Comparison of ENCODE assay signal across 8 mouse cellular contexts in genomic region chr7:16103760-16104159, GRCm38 (mm10). TPM values are rescaled to one million over a fixed set of nuclear protein-coding genes. Genes with fewer than 3 reads are reported as not detected.
DNase-seq lines count a peak whose midpoint lies in the region; ATAC-seq and TF ChIP-seq lines count a peak whose summit lies in the region.
"Had no signal": no experiment of that assay in that cellular context is flagged by ENCODE, and none has a peak within 500 bp of the region (broad histone marks: within the 10 kb centered on the region; RNA-seq: fewer than 3 reads in every experiment).

No protein-coding gene starts in this region.

- peaks cover 25% of the 10 kb centered on the region for H3K4me1 ChIP-seq in midbrain, embryonic 12.5 days
- peaks cover 12% of the 10 kb centered on the region for H3K4me1 ChIP-seq in midbrain, embryonic 11.5 days (ENCODE audit: control insufficient read depth, insufficient read depth, low read length)
- H3K4me1 ChIP-seq in embryonic facial prominence, embryonic 10.5 days, result peaks cover 21% of the 10 kb centered on the region
- H3K4me1 ChIP-seq in lung, adult 2 months (ENCODE audit: control insufficient read depth, insufficient read depth, low read length), result peaks cover 11% of the 10 kb centered on the region; the same call in 1 of the 2 replicates

- no peak for TF ChIP-seq POLR2A in lung, adult 2 months (IDR thresholded peaks at IDR 0.05; ENCODE audit: borderline replicate concordance, extremely low read depth, low read depth, low read length)

- H3K36me3 ChIP-seq in midbrain, embryonic 12.5 days, result peaks cover 46% of the 10 kb centered on the region
- 0 out of 2 replicates have a peak, but pooled peaks cover 2% of the 10 kb centered on the region for H3K36me3 ChIP-seq in midbrain, embryonic 11.5 days (ENCODE audit: control insufficient read depth, insufficient read depth, low read length)
- peaks cover 74% of the 10 kb centered on the region for H3K36me3 ChIP-seq in embryonic facial prominence, embryonic 10.5 days (replicated peaks)

- no peak for DNase-seq in midbrain, embryonic 11.5 days (ENCODE audit: low spot score, missing footprints)
- DNase-seq in embryonic facial prominence, embryonic 10.5 days (ENCODE audit: low spot score), result peak; percentile 16
- peak; percentile 92 for DNase-seq in layer of hippocampus, adult 9-11 months
- peak; percentile 91 for DNase-seq in right cerebral cortex, adult 18-20 months
- DNase-seq in urinary bladder, postnatal 4 days (ENCODE audit: low spot score in 2 of 2), result no peak
- no peak for DNase-seq in lung, adult 2 months

- ATAC-seq in midbrain, embryonic 12.5 days (ENCODE audit: low FRiP score, low read depth), result peak; percentile 53
- no peak for ATAC-seq in midbrain, embryonic 11.5 days (ENCODE audit: low FRiP score)

- no peaks in the 10 kb centered on the region for H3K9me3 ChIP-seq in midbrain, embryonic 12.5 days
- H3K9me3 ChIP-seq in midbrain, embryonic 11.5 days (ENCODE audit: control insufficient read depth, low read length), result no peaks in the 10 kb centered on the region
- peaks cover under 1% of the 10 kb centered on the region; the same call in 1 of the 2 replicates for H3K9me3 ChIP-seq in embryonic facial prominence, embryonic 10.5 days

- H3K27ac ChIP-seq in midbrain, embryonic 12.5 days (replicated peaks), result peak overlapping the region; percentile 54
- H3K27ac ChIP-seq in midbrain, embryonic 11.5 days (ENCODE audit: low read depth, low read length), result no peak overlapping the region
- H3K27ac ChIP-seq in embryonic facial prominence, embryonic 10.5 days (replicated peaks), result no peak overlapping the region

- H3K4me3 ChIP-seq in midbrain, embryonic 12.5 days, result no peak overlapping the region
- no peak overlapping the region for H3K4me3 ChIP-seq in midbrain, embryonic 11.5 days (ENCODE audit: low read depth, low read length)
- H3K4me3 ChIP-seq in embryonic facial prominence, embryonic 10.5 days, result no peak overlapping the region
- H3K4me3 ChIP-seq in lung, adult 2 months (replicated peaks; ENCODE audit: extremely low read depth, low read depth, low read length), result no peak overlapping the region

- no peak overlapping the region for H3K4me2 ChIP-seq in midbrain, embryonic 12.5 days (replicated peaks)
- H3K4me2 ChIP-seq in midbrain, embryonic 11.5 days, result no peak overlapping the region

- no peaks in the 10 kb centered on the region for H3K27me3 ChIP-seq in midbrain, embryonic 12.5 days
- H3K27me3 ChIP-seq in midbrain, embryonic 11.5 days (ENCODE audit: control insufficient read depth, insufficient read depth, low read length), result no peaks in the 10 kb centered on the region
- H3K27me3 ChIP-seq in embryonic facial prominence, embryonic 10.5 days (replicated peaks; ENCODE audit: low read depth, poor library complexity, severe bottlenecking), result no peaks in the 10 kb centered on the region

- 72% methylated on average over 6 of the region's 6 CpGs for WGBS in midbrain, embryonic 12.5 days
- 85% methylated on average over 6 of the region's 6 CpGs for WGBS in midbrain, embryonic 11.5 days
- 70% methylated on average over 6 of the region's 6 CpGs for WGBS in embryonic facial prominence, embryonic 10.5 days
- WGBS in lung, adult 2 months, result 71% methylated on average over 6 of the region's 6 CpGs

- no peak overlapping the region for H3K9ac ChIP-seq in midbrain, embryonic 12.5 days (replicated peaks)
- no peak overlapping the region for H3K9ac ChIP-seq in midbrain, embryonic 11.5 days (ENCODE audit: low read length)

- no peak for TF ChIP-seq CTCF in lung, adult 2 months (IDR thresholded peaks at IDR 0.05; ENCODE audit: insufficient read depth, low read length)

RNA-seq across cellular contexts. Expression of gene Napa, which starts 5.5 kb away (rescaled TPM):
- polyA plus RNA-seq in midbrain, embryonic 12.5 days (2016; fragmentation: Nextera tagmentation; extraction: Ambion mirVana), result 167 and 196 TPM in 2 replicates
- 162 and 165 TPM in 2 replicates for polyA plus RNA-seq in midbrain, embryonic 11.5 days (2014; fragmentation: Nextera tagmentation; extraction: Ambion mirVana)
- polyA plus RNA-seq in embryonic facial prominence, embryonic 10.5 days (2016; fragmentation: Nextera tagmentation; extraction: Ambion mirVana), result 200 and 202 TPM in 2 replicates
- 144 and 157 TPM in 2 replicates for polyA plus RNA-seq in lung, adult 2 months (2012; rRNA removed)

RNA-seq across cellular contexts. Expression of gene Kptn, which starts 15.9 kb away (rescaled TPM):
- 31.5 and 32.3 TPM in 2 replicates for polyA plus RNA-seq in midbrain, embryonic 12.5 days (2016; fragmentation: Nextera tagmentation; extraction: Ambion mirVana)
- polyA plus RNA-seq in midbrain, embryonic 11.5 days (2014; fragmentation: Nextera tagmentation; extraction: Ambion mirVana), result 16.2 and 18.2 TPM in 2 replicates
- polyA plus RNA-seq in embryonic facial prominence, embryonic 10.5 days (2016; fragmentation: Nextera tagmentation; extraction: Ambion mirVana), result 25.8 and 26.7 TPM in 2 replicates
- 25.5 and 28.3 TPM in 2 replicates for polyA plus RNA-seq in lung, adult 2 months (2012; rRNA removed)

RNA-seq across cellular contexts. Expression of gene Slc8a2, which starts 25.9 kb away (rescaled TPM):
- 0.48 and 0.55 TPM in 2 replicates for polyA plus RNA-seq in midbrain, embryonic 12.5 days (2016; fragmentation: Nextera tagmentation; extraction: Ambion mirVana)
- polyA plus RNA-seq in midbrain, embryonic 11.5 days (2014; fragmentation: Nextera tagmentation; extraction: Ambion mirVana), result 0.27 and 0.34 TPM in 2 replicates
- polyA plus RNA-seq in embryonic facial prominence, embryonic 10.5 days (2016; fragmentation: Nextera tagmentation; extraction: Ambion mirVana), result 0.16 and 0.20 TPM in 2 replicates
- polyA plus RNA-seq in lung, adult 2 months (2012; rRNA removed), result 0.85 TPM in 2 replicates

RNA-seq across cellular contexts. Expression of gene Zfp541, which starts 42.1 kb away (rescaled TPM):
- not detected in 2 replicates for polyA plus RNA-seq in midbrain, embryonic 12.5 days (2016; fragmentation: Nextera tagmentation; extraction: Ambion mirVana)
- polyA plus RNA-seq in midbrain, embryonic 11.5 days (2014; fragmentation: Nextera tagmentation; extraction: Ambion mirVana), result not detected in 2 replicates
- polyA plus RNA-seq in embryonic facial prominence, embryonic 10.5 days (2016; fragmentation: Nextera tagmentation; extraction: Ambion mirVana), result 0.05 TPM in 1 of 2 replicates, not detected in the other
- 0.02 and 0.04 TPM in 2 replicates for polyA plus RNA-seq in lung, adult 2 months (2012; rRNA removed)
- polyA plus RNA-seq: large intestine, adult 2 months had no signal

RNA-seq across cellular contexts. Expression of gene Bicra, which starts 56.0 kb away (rescaled TPM):
- polyA plus RNA-seq in midbrain, embryonic 12.5 days (2016; fragmentation: Nextera tagmentation; extraction: Ambion mirVana), result 10.0 and 10.3 TPM in 2 replicates
- 5.0 and 6.1 TPM in 2 replicates for polyA plus RNA-seq in midbrain, embryonic 11.5 days (2014; fragmentation: Nextera tagmentation; extraction: Ambion mirVana)
- 8.9 and 9.2 TPM in 2 replicates for polyA plus RNA-seq in embryonic facial prominence, embryonic 10.5 days (2016; fragmentation: Nextera tagmentation; extraction: Ambion mirVana)
- polyA plus RNA-seq in lung, adult 2 months (2012; rRNA removed), result 19.0 and 21.2 TPM in 2 replicates

Comparison
In these comparisons a context has a peak if more than half of its experiments do, and no peak if none do; other contexts are left out.
1. DNase-seq: peak in embryonic facial prominence, embryonic 10.5 days (single experiment), layer of hippocampus, adult 9-11 months (single experiment) and right cerebral cortex, adult 18-20 months (single experiment); none in midbrain, embryonic 11.5 days (single experiment), urinary bladder, postnatal 4 days (0 of 2) and lung, adult 2 months (single experiment).